Mouse (Mus musculus) layer of hippocampus, adult 8-10 months (tissue): ENCODE data around the gene Spred3. TPM values are rescaled to one million over a fixed set of nuclear protein-coding genes. Genes with fewer than 3 reads are reported as not detected.
"Not testable (repeated sequence)": the region's sequence is repeated elsewhere in the genome, so short reads cannot be mapped to it uniquely, and the experiment has no call there.

Experiments used
- DNase-seq, 2 experiments: peaks; one replicate each; pipeline ENCODE4 v3.0.0; 2022; ENCODE audit warnings: low spot score in 2 of 2
- total RNA-seq, 4 experiments: library from RNA; stranded (reverse); gene quantifications; 2 replicates each; pipeline ENCODE4 v1.2.4; 2022

The Spred3 gene
- total RNA-seq, 4 experiments from 2014 or later: 40.6 to 59.3 (median 47.8) TPM

DNA sequence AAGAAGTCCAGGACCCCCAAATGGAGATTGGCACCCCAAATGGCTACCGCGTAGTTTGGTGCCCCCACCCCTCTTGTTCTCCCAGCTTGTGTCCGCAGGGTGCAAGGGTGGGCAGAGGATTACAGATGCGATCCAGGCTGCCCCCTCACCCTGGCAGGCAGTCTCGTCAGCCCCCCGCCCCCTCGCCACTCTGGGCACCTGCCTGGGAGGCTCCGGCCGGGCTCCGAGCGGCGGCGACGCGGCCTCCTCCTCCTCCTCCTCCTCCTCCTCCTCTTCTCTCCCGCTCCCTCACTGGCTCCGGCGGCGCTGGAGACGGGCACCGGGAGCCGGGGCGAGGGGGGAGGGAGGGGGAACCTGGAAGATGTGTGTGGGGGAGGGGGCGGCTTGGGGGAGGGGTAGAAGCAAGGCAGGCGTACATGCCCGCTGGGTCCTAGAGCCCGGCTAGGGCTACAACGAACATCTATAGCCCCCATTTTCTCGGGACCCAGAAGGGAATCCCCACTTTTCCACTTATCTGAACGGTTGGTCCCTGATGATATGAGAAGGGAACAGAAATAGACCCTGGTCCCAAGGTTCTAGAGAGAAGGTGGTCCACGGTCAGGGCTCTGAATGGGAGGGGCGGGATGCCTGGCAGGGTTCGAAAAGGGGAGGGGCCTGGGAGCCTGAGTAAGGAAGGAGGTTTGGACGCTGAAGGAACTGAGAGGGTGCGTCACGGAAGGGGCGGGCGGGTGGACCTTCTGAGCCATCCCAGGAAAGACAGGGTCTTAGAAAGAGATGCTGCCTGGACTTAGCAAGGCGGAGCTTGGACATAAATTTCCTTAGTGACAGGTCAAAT is 763 bp downstream of the Spred3 start:
- DNase-seq: peak; percentile 76

DNA sequence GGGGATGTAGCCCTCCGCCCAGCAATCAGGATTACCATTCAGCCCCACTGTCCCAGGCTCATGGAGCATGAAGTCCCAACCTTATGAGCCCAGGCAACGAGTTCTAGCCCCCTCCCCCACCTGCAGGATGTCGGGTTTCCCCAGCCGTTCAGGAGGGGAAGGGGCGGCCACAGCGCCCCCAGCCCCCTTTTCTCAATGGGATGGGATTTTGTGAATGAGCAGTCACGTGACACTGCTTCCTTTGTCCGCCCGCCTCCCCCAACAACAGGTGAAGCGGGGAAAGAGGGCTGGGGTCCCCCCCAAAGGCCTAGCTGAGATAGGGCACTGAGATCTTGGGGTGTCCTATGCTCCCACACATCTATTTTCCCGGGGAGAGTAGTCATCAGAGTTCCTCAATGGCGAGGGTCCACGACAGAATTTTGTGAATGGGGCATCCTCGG is 1.4 kb downstream of the Spred3 start:
- DNase-seq: no peak

DNA sequence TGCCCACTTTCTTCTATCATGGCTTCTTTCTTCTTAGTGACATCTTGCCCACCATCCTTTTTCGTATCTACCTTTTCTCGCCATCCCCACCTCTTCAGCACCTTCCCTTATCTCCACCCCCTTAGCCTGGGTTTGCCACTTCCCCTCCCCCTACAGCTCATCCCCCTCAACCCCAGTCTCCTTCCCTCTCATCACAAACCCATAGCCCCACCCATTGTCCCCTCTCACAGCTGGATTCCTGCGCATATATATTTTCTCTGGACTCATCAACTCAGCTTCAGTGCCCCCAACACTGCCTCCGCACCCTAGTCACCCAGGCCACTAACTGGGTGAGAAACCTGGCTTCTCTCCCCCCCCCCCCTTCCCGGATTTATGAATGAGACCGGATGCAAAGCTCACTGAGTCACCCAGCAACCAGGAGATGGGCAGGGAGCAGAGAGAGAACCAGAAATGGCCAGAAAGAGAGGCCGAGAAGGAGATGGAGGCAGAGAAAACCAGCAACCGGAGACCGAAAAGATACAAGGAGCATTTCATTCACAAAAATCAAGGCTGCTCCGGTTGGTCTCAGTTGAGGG is 2.0 kb downstream of the Spred3 start:
- no peak for DNase-seq

DNA sequence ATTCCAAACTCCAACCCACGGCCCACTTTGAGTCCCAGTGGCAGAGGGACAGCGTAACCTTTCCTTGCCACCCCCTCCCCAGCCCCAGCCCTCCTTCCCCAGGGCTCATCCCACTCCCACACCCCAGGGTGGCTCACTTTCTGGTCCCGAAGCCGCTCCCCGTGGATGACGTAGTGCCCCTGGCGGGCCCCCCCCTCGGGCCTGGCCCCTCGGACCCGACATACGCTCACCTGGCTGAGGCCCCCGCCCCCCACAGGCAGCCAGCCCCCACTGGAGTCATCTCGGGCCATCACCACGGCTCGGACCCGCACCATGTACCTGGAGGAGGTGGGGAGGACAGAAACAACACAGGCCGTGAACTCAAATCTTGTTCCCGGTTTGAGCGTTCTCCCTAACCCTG is 2.6 kb downstream of the Spred3 start:
- DNase-seq: no peak

DNA sequence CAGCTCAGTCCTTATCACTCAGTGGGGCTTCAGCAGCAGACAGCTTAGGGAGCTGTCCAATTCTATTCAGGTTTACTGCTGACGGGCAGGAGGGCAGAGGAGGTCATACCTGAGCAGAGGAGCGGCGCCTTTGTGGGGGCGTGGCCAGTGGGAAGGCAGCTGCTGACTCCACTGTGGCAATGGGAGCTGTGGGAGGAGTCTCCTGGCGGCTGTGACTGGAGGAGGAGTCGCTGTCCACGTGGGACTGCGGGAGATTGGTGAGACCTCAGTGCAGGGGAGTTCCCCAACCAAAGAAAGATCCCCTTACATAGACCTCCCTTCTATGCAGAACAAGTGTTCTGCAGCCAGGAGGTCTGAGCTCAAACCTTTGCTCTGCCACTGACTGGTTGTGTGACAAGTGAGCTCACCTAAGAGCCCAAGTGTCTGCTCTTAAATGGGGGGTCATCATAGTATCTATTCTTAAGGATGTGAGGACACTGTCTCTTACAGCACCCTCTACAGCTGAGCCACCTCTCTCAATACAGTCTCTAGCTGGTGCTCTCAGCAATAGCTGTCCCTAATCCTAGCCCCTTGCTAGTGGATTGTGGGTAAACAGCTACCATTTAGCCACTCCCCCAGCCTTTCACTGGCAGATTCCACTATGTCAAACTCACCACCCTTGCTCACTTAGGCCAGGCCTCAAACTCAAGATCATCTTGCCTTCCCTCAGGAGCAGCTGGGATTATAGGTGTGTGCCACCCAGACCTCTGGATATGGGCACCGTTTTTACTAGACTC is 7.3 kb downstream of the Spred3 start:
- no peak for DNase-seq

DNA sequence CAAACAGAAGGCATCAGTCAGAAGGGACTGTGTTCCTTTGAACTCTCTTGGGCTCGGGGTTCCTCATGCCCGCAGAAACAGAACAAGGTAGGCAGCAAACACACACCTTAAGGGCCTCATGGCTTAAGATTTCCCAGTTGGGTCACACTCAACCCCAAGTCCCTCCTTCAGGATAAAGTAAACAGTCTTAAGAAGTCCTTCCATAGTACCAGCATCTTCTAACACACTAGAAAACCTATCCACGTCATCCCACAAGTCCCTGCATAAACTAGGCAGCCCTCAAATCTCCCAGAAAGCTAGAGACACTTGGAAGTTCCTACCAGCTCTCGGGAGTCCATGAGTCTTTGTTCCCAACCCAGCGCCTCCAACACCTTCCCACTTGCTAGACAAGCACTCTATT is 7.9 kb downstream of the Spred3 start:
- no peak for DNase-seq

DNA sequence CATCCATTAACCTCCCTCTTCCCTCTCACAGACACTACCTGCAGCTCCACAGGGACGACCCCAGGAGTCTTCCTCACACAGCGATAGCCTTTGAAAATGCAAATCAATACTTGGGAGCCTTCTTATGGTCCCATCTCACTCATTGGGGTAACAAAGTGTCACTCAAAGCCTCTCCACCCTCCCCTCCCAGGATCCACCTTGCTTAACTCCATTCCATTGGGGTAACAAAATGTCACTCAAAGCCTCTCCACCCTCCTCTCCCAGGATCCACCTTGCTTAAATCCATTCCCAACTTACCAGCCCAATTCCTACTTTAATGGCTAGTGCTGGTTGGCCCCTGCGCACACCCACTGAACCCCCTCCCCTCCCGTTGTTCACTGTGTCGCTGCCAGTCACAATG is 11.9 kb downstream of the Spred3 start:
- no peak for DNase-seq

DNA sequence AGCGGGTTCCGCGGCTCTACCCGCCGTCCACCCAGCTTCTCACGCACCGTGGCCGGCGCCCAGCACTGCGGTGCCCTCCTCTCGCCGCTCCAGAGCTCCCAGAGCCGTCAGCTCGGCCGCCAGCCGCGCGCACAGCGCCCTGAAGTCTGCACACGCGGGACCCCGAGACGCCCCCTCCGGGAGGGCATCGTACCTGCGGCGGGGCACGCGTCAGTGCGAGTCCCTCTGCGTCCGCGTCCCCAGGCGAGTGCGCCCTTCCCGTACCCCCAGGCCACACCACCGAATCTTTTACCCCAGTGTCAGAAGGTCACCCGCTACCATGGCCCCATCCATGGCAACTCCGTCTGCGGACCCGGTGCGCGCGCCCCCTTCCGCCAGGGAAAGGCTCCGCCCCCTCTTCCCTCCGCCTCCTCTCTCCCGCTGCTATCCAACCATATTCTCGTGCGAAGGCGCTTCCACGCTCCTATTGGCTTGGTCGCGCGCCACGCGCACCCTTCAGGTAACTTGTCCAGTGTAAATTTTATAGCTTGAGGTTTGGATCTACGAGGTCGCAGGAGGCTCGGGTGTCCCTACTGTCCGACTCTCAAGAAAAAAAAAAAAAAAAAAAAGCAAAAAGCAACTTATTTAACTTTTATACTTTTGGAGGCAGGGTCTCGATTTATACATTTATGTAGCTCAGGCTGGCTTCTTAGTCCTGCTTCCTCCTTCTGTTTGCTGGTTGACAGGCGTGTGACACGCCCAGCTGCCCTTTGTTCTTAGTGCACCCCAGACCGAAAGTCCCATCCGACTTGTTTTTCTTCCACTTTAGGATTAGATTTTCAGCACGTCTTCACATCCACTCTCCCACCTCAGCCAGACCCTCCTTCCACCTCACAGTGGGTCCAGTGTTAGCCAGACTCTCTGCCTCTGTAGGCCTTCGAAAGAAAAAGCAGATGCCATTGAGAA is 14.1 kb downstream of the Spred3 start, which contains the start of gene Fam98c:
TSS of gene Fam98c (minus strand) at position 397 of the 945 bp plus-strand sequence.
- DNase-seq: peak; percentile 80 to 82

DNA sequence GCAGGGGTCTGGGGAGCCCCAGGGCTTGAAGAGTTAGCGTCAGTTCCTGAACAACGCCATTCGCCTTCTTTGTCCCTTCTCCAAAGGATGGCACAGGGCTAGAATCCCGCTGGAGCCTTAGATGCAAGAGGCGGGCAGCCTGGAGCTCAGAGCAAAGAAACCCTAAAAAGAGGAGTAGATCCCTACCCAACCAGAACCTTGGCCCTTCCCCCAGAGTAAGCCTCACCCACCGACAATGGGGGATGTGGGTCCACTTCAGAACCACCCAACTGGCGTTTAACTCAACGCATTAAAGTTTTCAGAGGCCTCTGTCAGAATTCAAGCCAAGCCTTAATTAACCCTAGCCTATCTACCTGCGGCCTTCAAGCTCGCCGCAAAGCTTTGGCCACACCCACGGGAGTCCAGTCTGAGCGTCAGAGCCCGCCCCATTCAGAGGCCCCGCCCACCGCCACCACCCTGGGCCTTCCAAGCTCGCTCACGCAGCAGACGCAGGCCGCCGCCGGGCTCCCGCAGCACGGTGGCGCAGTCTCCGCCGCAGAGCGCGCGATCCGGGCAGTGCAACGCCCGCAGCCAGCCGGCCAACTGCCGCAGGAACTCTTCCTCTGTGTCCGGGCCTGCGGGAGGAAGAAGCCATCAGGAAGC is 14.9 kb downstream of the Spred3 start:
- peak; percentile 78 to 86 for DNase-seq

DNA sequence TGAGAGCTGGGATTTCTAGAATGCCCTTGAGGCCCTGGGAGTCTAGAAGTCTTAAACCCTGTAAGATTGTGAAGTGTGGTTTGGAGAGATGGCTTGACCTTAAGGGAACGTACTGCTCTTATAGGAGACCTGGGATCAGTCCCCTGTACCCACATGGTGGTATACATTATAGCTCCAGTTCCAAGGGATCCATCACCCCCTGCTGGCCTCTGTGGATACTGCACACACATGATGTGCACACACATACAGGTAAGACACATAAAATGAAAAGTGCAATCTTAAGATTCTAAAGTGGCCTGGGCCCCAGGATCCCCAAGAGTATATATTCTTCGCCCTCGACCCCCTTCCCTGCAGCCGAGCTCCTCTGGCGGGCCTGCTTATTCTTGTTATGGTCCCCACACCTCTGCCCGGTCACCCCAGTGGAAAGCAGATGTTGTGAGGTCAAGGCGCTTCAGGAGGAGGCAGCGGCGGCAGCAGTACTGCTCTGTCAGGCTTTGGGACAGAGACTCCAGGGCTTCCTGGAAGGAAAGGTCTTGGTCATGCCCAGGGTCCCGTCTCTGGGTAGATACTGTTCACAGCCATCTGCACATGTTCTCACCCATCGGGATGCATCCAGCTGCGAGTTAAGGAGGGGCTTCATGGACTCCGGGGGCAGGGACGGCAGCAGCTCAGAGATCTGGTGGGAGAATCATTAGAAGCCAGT is 16.0 kb downstream of the Spred3 start:
- DNase-seq: no peak

DNA sequence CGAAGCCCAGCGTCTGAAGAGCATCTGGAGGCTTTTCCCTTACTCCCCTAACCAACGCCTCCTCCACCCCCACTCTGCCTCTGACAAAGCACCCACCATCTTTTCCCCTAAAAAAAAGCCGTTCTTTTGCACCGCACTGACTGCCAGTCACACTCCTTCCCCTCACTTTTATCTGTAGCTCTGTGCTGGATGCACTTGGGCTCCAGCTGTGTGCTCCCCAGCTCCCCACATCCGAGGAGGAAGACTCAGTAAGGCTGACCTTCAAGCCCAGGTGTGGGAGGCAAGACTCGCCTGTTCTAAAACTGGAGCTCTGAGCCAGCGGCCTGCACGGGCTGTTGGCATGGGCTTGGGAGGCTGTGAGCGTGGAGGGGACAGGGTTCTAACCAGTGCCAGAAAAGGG is 18.7 kb downstream of the Spred3 start:
- DNase-seq: no peak

DNA sequence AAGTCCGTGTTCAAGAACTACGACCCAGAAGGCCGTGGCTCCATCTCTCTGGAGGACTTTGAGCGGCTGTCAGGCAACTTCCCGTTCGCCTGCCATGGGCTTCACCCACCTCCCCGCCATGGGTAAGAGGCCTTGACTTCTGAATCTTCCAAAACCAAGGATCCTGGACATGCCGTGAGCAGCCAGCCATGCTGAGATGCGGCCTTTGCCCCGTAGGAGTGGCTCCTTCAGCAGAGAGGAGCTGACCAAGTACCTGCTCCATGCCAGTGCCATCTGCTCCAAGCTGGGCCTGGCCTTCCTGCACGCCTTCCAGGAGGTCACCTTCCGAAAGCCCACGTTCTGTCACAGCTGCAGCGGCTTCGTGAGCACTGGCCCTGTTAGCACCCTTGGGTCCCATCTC is 21.4 kb downstream of the Spred3 start:
- DNase-seq: no peak

DNA sequence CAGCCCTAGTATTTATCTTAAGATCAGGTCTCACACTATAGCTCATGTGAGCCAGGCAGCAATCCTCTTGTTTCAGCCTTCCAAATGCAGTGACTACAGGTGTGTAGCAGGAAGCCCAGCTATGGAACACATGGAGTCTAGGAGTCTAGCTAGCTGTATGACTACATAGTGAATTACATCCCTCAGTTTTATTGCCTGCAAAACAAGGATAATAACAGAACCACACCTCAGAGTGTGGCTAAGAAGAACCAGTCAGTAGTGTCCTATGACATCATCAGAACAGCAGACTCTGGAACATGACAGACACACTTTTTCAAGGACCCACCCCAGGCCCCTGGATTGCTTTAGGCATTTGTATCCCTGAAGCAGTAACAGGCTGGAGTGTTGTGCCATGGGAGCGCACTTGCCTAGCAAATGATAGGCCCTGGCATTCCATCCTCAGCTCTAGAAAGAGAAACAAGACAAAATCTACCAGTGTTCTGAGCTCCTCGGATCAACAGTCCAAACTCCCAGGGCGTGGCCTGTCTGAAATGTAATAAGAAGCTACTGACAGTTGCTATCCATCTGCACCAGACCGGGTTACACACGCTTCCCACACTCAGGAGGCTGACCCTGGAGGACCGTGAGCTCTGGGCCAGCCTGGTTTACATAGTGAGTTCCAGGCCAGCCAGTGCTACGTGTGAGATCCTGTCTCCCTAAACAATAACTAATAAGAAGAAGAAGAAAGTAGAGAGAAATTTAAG is 23.4 kb downstream of the Spred3 start:
- DNase-seq: no peak

DNA sequence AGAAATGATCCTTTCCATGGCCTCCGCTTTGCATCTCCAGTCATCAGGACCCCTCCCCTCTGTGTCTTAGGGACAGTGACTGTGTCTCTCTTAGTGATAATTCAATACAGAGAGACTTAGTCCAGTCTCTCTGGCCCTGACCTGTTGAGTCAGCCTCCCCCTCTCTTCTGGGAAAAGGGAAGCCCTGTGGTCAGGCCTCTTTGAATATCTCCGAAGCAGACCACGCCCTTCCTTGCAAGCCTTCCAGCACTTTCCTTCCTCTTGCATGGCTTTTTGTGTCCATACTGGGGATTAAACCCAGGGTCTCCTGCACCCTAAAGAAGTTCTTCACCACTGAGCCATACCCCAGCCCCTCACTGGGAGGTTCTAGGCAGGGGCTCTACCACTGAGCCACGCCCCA is 26.2 kb downstream of the Spred3 start:
- no peak for DNase-seq

DNA sequence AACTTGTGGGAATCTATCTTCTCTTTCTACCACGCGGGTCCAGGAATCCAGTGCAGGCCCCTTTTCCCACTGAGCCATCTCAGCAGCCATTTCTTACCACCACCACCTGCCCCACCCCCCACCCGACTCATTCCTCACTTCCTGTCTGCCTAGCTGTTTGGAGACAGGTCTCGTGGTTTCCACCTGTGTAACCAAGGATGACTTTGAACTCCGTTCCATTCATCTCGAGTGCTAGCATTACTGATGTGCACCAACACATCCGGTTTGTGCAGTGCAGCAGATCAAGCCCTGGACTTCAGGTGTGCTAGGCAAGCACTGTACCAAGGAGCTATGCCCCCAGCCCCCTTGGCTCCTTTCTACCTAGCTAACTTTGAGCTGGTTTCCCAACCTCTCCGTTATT is 28.8 kb downstream of the Spred3 start:
- DNase-seq: no peak

DNA sequence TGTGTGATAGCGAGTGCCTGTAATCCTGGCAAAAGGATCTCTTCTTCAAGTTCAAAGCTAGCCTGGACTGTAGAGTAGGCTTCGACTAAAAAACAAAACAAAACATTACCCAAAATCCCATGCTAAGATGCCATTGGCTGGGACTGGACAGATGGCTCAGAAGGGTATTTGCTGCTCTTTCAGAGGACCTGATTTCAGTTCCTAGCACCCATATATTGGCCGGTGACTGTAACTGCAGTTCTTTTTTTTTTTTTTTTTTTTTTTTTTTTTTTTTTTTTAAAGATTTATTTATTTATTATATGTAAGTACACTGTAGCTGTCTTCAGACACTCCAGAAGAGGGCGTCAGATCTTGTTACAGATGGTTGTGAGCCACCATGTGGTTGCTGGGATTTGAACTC is 31.0 kb downstream of the Spred3 start:
- DNase-seq: not testable (repeated sequence)

DNA sequence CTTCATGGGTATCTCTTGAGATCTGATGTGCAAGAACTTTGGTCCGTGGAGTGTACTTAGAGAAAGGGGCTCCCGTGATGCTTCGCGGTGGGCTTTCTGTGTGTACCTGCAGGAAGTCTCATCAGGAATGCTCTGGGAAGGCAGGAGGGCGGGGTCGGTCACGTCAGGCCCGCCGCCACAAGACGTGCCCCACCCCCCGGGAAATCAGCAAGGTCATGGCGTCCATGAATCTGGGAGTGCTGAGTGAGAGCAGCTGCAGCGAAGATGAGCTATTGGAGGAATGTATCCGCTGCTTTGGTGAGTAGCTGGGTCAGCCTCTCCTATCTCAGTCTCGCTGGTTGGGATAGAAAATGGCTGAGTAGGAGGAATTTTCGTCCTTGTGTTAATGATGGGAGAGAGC is 32.8 kb downstream of the Spred3 start:
- DNase-seq: no peak

DNA sequence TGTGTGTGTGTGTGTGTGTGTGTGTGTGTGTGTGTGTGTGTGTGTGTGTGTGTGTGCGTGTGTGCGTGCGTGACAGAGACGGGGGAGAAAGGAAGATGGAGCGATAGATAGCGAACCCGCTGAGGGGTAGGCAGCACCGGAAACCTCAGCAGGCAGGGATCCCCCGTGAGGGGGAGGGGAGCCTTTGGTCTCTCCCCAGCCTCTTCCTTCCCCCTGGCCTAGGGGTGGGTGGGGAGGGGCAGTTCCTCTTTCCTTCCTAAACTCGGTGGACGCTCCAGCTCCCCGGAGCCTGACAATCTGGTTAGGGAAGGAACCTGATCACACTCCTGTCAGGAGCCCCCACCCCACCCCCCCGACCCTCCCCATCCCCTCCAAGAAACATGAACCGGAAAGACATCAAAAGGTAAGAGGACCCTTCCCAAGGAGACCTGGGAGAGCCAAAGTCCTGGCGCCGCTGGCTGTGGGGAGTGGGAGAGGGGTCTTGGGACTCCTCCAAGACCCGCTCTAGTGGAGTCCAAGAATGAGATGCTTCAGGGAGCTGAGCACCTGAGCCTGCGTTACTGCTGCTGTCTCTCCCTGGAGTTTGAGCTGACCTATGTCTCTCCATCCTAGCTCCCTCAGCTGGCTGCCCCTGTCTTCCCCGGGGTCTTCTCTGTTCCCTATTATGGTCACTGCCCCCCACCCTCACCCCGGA is 35.4 kb downstream of the Spred3 start, which contains the start of gene Rasgrp4:
TSS of gene Rasgrp4 (plus strand) at position 159 of the 694 bp plus-strand sequence.
- no peak for DNase-seq

DNA sequence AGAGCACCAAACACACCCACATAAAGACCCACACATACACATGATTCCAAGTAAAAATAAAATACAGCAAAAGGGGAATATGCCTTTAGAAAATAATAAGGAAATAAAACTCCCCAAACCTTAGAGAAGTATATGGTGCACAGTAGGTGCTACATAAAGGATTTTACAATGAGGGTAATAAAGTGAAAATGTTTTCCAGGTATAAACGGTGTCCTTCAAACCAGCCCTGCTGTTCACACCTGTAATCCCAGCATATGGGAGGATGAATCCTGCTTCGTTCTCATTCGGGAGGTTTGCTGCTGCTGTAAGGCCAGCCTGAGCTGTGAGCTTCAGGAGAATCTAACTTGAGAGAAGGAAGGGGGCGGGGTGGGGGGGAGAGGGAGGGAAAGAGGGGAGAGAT is 36.0 kb downstream of the Spred3 start:
- no peak for DNase-seq
